Mouse (Mus musculus): ENCODE measurements around the gene Cmc4. TPM values are rescaled to one million over a fixed set of nuclear protein-coding genes. Genes with fewer than 3 reads are reported as not detected.

Cmc4 gene
- 7.7 and 17.4 TPM in 2 replicates for polyA plus RNA-seq (2011; ENCODE audit: insufficient read depth, insufficient read length, low replicate concordance, missing spikeins)

- Histone ChIP-seq H3K4me3 (replicated peaks; ENCODE audit: control insufficient read depth, low read depth, low read length) (peak within 1 kb of the TSS; percentile 94), H3K27ac (ENCODE audit: control insufficient read depth, insufficient read depth, low read depth, low read length, poor library complexity) (peak within 1 kb of the TSS; percentile 97), H3K4me1 (ENCODE audit: control insufficient read depth, insufficient read depth, low read length) (no peaks in the 10 kb centered on the region)
- WGBS, result 9% methylated on average over 52 of the region's 52 CpGs
- TF ChIP-seq CTCF (IDR thresholded peaks at IDR 0.05; ENCODE audit: control insufficient read depth, insufficient read depth, low read length) (peak; percentile 16; the same call in 1 of the 2 replicates), POLR2A (IDR thresholded peaks at IDR 0.05; ENCODE audit: borderline replicate concordance, control insufficient read depth, low read depth, low read length) (peak; percentile 97)
Observed at GRCm38 (mm10) chrX:75415936-75416785, at the start of gene Cmc4, which contains the start of the genes Mtcp1 and Brcc3. Cmc4 (minus strand) TSS chrX:75416584. Mtcp1 (minus strand) TSS chrX:75416588. Brcc3 (plus strand) TSS chrX:75416628.

- H3K4me1 ChIP-seq (ENCODE audit: control insufficient read depth, insufficient read depth, low read length), result no peaks in the 10 kb centered on the region
- no peak overlapping the region for H3K27ac ChIP-seq (ENCODE audit: control insufficient read depth, insufficient read depth, low read depth, low read length, poor library complexity)
- H3K4me3 ChIP-seq (replicated peaks; ENCODE audit: control insufficient read depth, low read depth, low read length), result no peak overlapping the region
- WGBS, result 48% methylated on average over 1 of the region's 1 CpGs
- TF ChIP-seq POLR2A (IDR thresholded peaks at IDR 0.05; ENCODE audit: borderline replicate concordance, control insufficient read depth, low read depth, low read length), result no peak
- no peak for TF ChIP-seq CTCF (IDR thresholded peaks at IDR 0.05; ENCODE audit: control insufficient read depth, insufficient read depth, low read length)
Observed at GRCm38 (mm10) chrX:75454597-75454996, 38.2 kb upstream of the Cmc4 start.

- H3K27ac ChIP-seq (ENCODE audit: control insufficient read depth, insufficient read depth, low read depth, low read length, poor library complexity), result no peak overlapping the region
- H3K4me3 ChIP-seq (replicated peaks; ENCODE audit: control insufficient read depth, low read depth, low read length), result no peak overlapping the region
- 87% methylated on average over 1 of the region's 1 CpGs for WGBS
- no peak for TF ChIP-seq CTCF (IDR thresholded peaks at IDR 0.05; ENCODE audit: control insufficient read depth, insufficient read depth, low read length)
- TF ChIP-seq POLR2A (IDR thresholded peaks at IDR 0.05; ENCODE audit: borderline replicate concordance, control insufficient read depth, low read depth, low read length), result no peak
- H3K4me1 ChIP-seq (ENCODE audit: control insufficient read depth, insufficient read depth, low read length), result no peaks in the 10 kb centered on the region
Observed at GRCm38 (mm10) chrX:75409711-75410110, 6.7 kb downstream of the Cmc4 start.

- no peak overlapping the region for H3K4me3 ChIP-seq (replicated peaks; ENCODE audit: control insufficient read depth, low read depth, low read length)
- H3K4me1 ChIP-seq (ENCODE audit: control insufficient read depth, insufficient read depth, low read length), result no peaks in the 10 kb centered on the region
- no peak overlapping the region for H3K27ac ChIP-seq (ENCODE audit: control insufficient read depth, insufficient read depth, low read depth, low read length, poor library complexity)
- TF ChIP-seq POLR2A (IDR thresholded peaks at IDR 0.05; ENCODE audit: borderline replicate concordance, control insufficient read depth, low read depth, low read length) (no peak), CTCF (IDR thresholded peaks at IDR 0.05; ENCODE audit: control insufficient read depth, insufficient read depth, low read length) (no peak)
Observed at GRCm38 (mm10) chrX:75403350-75403749, 13.0 kb downstream of the Cmc4 start.

- TF ChIP-seq CTCF (IDR thresholded peaks at IDR 0.05; ENCODE audit: control insufficient read depth, insufficient read depth, low read length), result no peak
- TF ChIP-seq POLR2A (IDR thresholded peaks at IDR 0.05; ENCODE audit: borderline replicate concordance, control insufficient read depth, low read depth, low read length), result no peak
- Histone ChIP-seq H3K4me3 (replicated peaks; ENCODE audit: control insufficient read depth, low read depth, low read length) (no peak overlapping the region), H3K27ac (ENCODE audit: control insufficient read depth, insufficient read depth, low read depth, low read length, poor library complexity) (no peak overlapping the region), H3K4me1 (ENCODE audit: control insufficient read depth, insufficient read depth, low read length) (no peaks in the 10 kb centered on the region)
- 17% methylated on average over 2 of the region's 2 CpGs for WGBS
Observed at GRCm38 (mm10) chrX:75402668-75403067, 13.7 kb downstream of the Cmc4 start.

GRCm38 (mm10) chrX:75399471-75399870 is 16.9 kb downstream of the Cmc4 start:
- H3K27ac ChIP-seq (ENCODE audit: control insufficient read depth, insufficient read depth, low read depth, low read length, poor library complexity), result no peak overlapping the region
- 88% methylated on average over 1 of the region's 1 CpGs for WGBS
- H3K4me3 ChIP-seq (replicated peaks; ENCODE audit: control insufficient read depth, low read depth, low read length), result no peak overlapping the region
- no peak for TF ChIP-seq CTCF (IDR thresholded peaks at IDR 0.05; ENCODE audit: control insufficient read depth, insufficient read depth, low read length)
- no peaks in the 10 kb centered on the region for H3K4me1 ChIP-seq (ENCODE audit: control insufficient read depth, insufficient read depth, low read length)

- no peaks in the 10 kb centered on the region for H3K4me1 ChIP-seq (ENCODE audit: control insufficient read depth, insufficient read depth, low read length)
- H3K4me3 ChIP-seq (replicated peaks; ENCODE audit: control insufficient read depth, low read depth, low read length), result peak within 1 kb of the TSS; percentile 88
- TF ChIP-seq CTCF (IDR thresholded peaks at IDR 0.05; ENCODE audit: control insufficient read depth, insufficient read depth, low read length) (no peak), POLR2A (IDR thresholded peaks at IDR 0.05; ENCODE audit: borderline replicate concordance, control insufficient read depth, low read depth, low read length) (0 out of 2 replicates have a peak, but pooled peaks have one; percentile 32)
- peak within 1 kb of the TSS; percentile 57 for H3K27ac ChIP-seq (ENCODE audit: control insufficient read depth, insufficient read depth, low read depth, low read length, poor library complexity)
- 6% methylated on average over 25 of the region's 25 CpGs for WGBS
Observed at GRCm38 (mm10) chrX:75382195-75382771, 34.1 kb downstream of the Cmc4 start, which contains the start of the genes Fundc2 and F8. Fundc2 (plus strand) TSS chrX:75382399. F8 (minus strand) TSS chrX:75382615.

- WGBS, result 75% methylated on average over 5 of the region's 5 CpGs
- no peaks in the 10 kb centered on the region for H3K4me1 ChIP-seq (ENCODE audit: control insufficient read depth, insufficient read depth, low read length)
- H3K4me3 ChIP-seq (replicated peaks; ENCODE audit: control insufficient read depth, low read depth, low read length), result no peak overlapping the region
- TF ChIP-seq CTCF (IDR thresholded peaks at IDR 0.05; ENCODE audit: control insufficient read depth, insufficient read depth, low read length), result no peak
- no peak for TF ChIP-seq POLR2A (IDR thresholded peaks at IDR 0.05; ENCODE audit: borderline replicate concordance, control insufficient read depth, low read depth, low read length)
- no peak overlapping the region for H3K27ac ChIP-seq (ENCODE audit: control insufficient read depth, insufficient read depth, low read depth, low read length, poor library complexity)
Observed at GRCm38 (mm10) chrX:75381699-75382098, 34.7 kb downstream of the Cmc4 start.
